Mouse (Mus musculus) spleen, adult 2 months (tissue): ENCODE data around the gene Sh3gl2. TPM values are rescaled to one million over a fixed set of nuclear protein-coding genes. Genes with fewer than 3 reads are reported as not detected.
A peak's percentile ranks its signal among the peaks of the same experiment; 100 is the strongest.

Experiments
- DNase-seq, 2 experiments: peaks; one replicate each; pipeline versions ENCODE4 v3.0.0 to v3.0.0-alpha.2; 2012 to 2021; ENCODE audit warnings: low spot score in 2 of 2, low read depth in 1 of 2
- H3K27ac ChIP-seq: fragments of 200-500 bp; 2 replicates; pipeline ENCODE4 v1.5.1; 2012; ENCODE audit warnings: low read length, inconsistent platforms; ENCODE audit not compliant: insufficient read depth
- H3K27me3 ChIP-seq: fragments of 200-500 bp; 2 replicates; pipeline ENCODE4 v1.6.1; 2012; ENCODE audit warnings: mild to moderate bottlenecking, moderate library complexity, low read length, inconsistent platforms; ENCODE audit not compliant: control insufficient read depth, insufficient read depth
- H3K36me3 ChIP-seq: fragments of 200-500 bp; 2 replicates; pipeline ENCODE4 v1.6.1; 2012; ENCODE audit warnings: mild to moderate bottlenecking, low read length, inconsistent platforms; ENCODE audit not compliant: control insufficient read depth, insufficient read depth
- H3K4me1 ChIP-seq: fragments of 200-500 bp; 2 replicates; pipeline ENCODE4 v1.6.1; 2011; ENCODE audit warnings: inconsistent platforms; ENCODE audit not compliant: control insufficient read depth, insufficient read depth, insufficient read length
- H3K4me3 ChIP-seq: fragments of 200-500 bp; 2 replicates; pipeline ENCODE4 v1.5.1; 2011; ENCODE audit warnings: mild to moderate bottlenecking, inconsistent platforms; ENCODE audit not compliant: insufficient read depth, insufficient read length; ENCODE audit errors: extremely low read depth
- CTCF ChIP-seq: fragments of 200-500 bp; IDR thresholded peaks from 2 replicates; pipeline ENCODE4 v1.5.1; 2011; ENCODE audit warnings: mild to moderate bottlenecking, inconsistent platforms; ENCODE audit not compliant: insufficient read depth, insufficient read length, insufficient replicate concordance; ENCODE audit errors: extremely low read depth
- POLR2A ChIP-seq: fragments of 200-500 bp; IDR thresholded peaks from 2 replicates; pipeline ENCODE4 v1.6.1; 2011; ENCODE audit warnings: low read depth, low read length, inconsistent platforms
- WGBS: fragments of 180-500 bp; shearing (Covaris S2); methylation state at CpG from one replicate; pipeline ENCODE4 v1.1.7; 2018; 5-methylcytosine and 5-hydroxymethylcytosine counted together
- polyA plus RNA-seq: library from polyadenylated mRNA; depleted of rRNA; stranded (reverse); fragments of >200 nt; gene quantifications from 2 replicates; pipeline ENCODE4 v1.2.3, GENCODE M21; 2012; rRNA removed

Sh3gl2 gene
- 0.09 and 0.12 TPM in 2 replicates for polyA plus RNA-seq

- peaks cover 7% of the 10 kb centered on the region for H3K27me3 ChIP-seq
- H3K36me3 ChIP-seq: no peaks in the 10 kb centered on the region
- TF ChIP-seq CTCF: no peak
- TF ChIP-seq POLR2A: no peak
- H3K27ac ChIP-seq: no peak within 1 kb of the TSS
- H3K4me1 ChIP-seq: no peaks in the 10 kb centered on the region
- DNase-seq: no peak
- H3K4me3 ChIP-seq: peak within 1 kb of the TSS; percentile 23
- WGBS: 3% methylated on average over 48 of the region's 48 CpGs
Measured at GRCm38 (mm10) chr4:85205071-85205635, at the start of gene Sh3gl2. Gene Sh3gl2 (plus strand): TSS chr4:85205126.

DNA sequence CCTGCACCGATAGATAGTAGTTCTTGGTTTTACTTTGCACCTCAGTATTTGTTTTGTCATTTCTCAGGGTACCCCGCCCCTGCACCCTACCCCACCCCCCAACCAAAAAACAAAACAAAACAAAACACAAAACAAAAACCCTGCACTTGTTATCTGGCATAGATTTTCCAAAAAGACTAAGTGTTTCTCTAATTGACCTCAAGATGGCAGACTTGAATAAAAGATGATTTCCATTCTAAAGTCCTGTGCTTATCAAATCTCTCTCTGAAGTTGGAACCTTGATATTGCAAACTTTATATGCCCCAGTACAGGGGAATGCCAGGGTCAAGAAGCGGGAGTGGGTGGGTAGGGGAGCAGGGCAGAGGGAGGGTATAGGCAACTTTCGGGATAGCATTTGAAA, 43.8 kb upstream of the Sh3gl2 start:
- TF ChIP-seq CTCF (no peak), POLR2A (no peak)
- DNase-seq: no peak
- no peaks in the 10 kb centered on the region for H3K4me1 ChIP-seq
- H3K27ac ChIP-seq: no peak overlapping the region
- H3K36me3 ChIP-seq: no peaks in the 10 kb centered on the region
- no peak overlapping the region for H3K4me3 ChIP-seq
- no peaks in the 10 kb centered on the region for H3K27me3 ChIP-seq
- WGBS: 70% methylated on average over 4 of the region's 4 CpGs

DNA sequence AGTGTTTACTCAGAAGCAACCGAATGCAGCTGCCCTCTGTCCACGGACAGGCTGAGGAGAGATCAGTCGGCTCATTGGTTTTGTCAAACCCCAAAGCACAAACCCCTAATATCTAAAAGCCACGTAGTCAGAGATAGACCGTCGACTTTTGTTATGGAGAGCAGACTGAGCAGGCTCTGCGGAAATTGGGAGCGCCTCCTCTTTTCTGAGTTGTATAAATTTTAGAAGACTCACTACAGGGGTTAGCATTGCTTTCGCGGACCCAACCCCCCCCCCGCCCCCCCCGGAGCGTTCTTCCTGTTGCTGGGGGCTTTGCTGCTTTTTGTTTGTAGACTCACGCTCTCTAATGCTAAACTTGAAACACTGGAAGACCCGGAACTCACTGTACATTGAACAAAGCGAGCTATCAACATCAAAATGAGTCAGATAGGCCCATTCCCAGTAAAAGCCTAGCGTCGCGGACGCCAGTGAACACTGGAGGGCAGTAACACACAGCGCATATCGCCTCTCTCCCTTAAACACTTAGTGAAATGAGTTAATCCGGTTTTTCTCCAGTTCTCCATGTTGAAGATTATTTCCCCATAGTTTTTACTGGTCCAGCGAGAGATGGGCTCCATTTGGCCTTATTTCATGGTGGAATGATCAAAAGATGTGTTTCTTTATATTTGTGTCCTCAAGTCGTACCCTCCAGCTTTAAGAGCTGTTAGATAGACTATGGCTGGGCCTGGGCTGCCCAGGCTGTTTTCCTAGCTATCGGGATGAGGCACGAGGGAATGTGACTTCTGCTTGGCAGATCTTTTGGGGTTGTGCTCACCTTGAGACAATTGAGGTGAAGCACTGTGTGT, 42.2 kb upstream of the Sh3gl2 start:
- Histone ChIP-seq H3K4me3 (no peak overlapping the region), H3K27me3 (no peaks in the 10 kb centered on the region), H3K4me1 (no peaks in the 10 kb centered on the region), H3K36me3 (no peaks in the 10 kb centered on the region), H3K27ac (no peak overlapping the region)
- TF ChIP-seq POLR2A (no peak), CTCF (no peak)
- 46% methylated on average over 27 of the region's 27 CpGs for WGBS
- no peak for DNase-seq

- Histone ChIP-seq H3K4me3 (no peak overlapping the region), H3K4me1 (no peaks in the 10 kb centered on the region), H3K27me3 (no peaks in the 10 kb centered on the region), H3K27ac (no peak overlapping the region), H3K36me3 (no peaks in the 10 kb centered on the region)
- WGBS: 87% methylated on average over 2 of the region's 2 CpGs
- TF ChIP-seq POLR2A: no peak
- no peak for TF ChIP-seq CTCF
- DNase-seq: no peak
Measured at GRCm38 (mm10) chr4:85163313-85163615, 41.7 kb upstream of the Sh3gl2 start.

GRCm38 (mm10) chr4:85168001-85168400, 36.9 kb upstream of the Sh3gl2 start:
- no peak overlapping the region for H3K27ac ChIP-seq
- no peaks in the 10 kb centered on the region for H3K36me3 ChIP-seq
- TF ChIP-seq CTCF: no peak
- no peak for TF ChIP-seq POLR2A
- no peak overlapping the region for H3K4me3 ChIP-seq
- H3K4me1 ChIP-seq: no peaks in the 10 kb centered on the region
- WGBS: 92% methylated on average over 12 of the region's 12 CpGs
- H3K27me3 ChIP-seq: no peaks in the 10 kb centered on the region
- DNase-seq: no peak

GRCm38 (mm10) chr4:85175466-85175865, 29.5 kb upstream of the Sh3gl2 start:
- Histone ChIP-seq H3K27me3 (no peaks in the 10 kb centered on the region), H3K36me3 (no peaks in the 10 kb centered on the region), H3K4me3 (no peak overlapping the region), H3K27ac (no peak overlapping the region), H3K4me1 (no peaks in the 10 kb centered on the region)
- no peak for DNase-seq
- WGBS: 76% methylated on average over 4 of the region's 4 CpGs
- no peak for TF ChIP-seq POLR2A
- no peak for TF ChIP-seq CTCF

DNA sequence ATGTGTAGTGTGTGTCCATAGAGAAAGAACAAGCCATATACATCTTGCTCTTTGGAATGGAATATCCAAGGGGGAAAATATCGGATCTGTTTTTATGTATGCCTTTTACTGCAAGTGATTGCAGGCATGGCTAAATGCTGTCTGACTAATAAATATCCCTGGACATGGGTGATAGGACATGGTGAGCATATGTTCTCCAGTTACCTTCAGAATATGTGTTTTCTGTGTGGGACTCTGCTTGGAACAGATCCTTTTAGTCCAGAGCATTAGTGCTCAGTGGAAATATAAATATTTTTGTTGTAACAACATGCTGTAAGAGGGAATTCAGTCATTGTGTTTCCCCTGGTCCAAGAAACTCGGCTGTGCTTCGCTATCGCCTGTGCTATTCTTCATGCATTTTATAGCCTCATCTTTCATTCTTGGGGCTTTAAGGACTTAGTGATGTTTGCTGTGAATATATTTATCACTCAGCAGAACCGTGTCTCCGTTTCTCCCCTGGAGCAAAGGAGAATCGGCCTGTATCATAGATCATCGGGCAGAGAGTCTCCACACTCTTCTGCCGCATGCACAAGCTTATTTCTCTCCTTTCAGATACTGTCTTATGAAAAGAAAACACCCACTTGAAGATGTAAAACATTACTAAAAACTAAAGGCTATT, 26.4 kb upstream of the Sh3gl2 start:
- no peaks in the 10 kb centered on the region for H3K27me3 ChIP-seq
- TF ChIP-seq POLR2A (no peak), CTCF (no peak)
- H3K36me3 ChIP-seq: no peaks in the 10 kb centered on the region
- no peak for DNase-seq
- no peak overlapping the region for H3K4me3 ChIP-seq
- H3K27ac ChIP-seq: no peak overlapping the region
- H3K4me1 ChIP-seq: no peaks in the 10 kb centered on the region
- 90% methylated on average over 9 of the region's 9 CpGs for whole genome bisulfite sequencing
